Mouse (Mus musculus) heart, postnatal 4 days (tissue): ENCODE results near the gene Vezf1. TPM values are rescaled to one million over a fixed set of nuclear protein-coding genes. Genes with fewer than 3 reads are reported as not detected.
"Not testable (repeated sequence)": the region's sequence is repeated elsewhere in the genome, so short reads cannot be mapped to it uniquely, and the experiment has no call there.

ENCODE experiments used
- DNase-seq: peaks from one replicate; pipeline ENCODE4 v3.0.0; 2021
- total RNA-seq, 2 experiments: library from RNA; stranded (reverse); gene quantifications; 2 replicates each; pipeline ENCODE4 v1.2.3; 2021

Vezf1 gene
- total RNA-seq, result 10 to 100 TPM; 36.7 to 41.3 TPM

DNA sequence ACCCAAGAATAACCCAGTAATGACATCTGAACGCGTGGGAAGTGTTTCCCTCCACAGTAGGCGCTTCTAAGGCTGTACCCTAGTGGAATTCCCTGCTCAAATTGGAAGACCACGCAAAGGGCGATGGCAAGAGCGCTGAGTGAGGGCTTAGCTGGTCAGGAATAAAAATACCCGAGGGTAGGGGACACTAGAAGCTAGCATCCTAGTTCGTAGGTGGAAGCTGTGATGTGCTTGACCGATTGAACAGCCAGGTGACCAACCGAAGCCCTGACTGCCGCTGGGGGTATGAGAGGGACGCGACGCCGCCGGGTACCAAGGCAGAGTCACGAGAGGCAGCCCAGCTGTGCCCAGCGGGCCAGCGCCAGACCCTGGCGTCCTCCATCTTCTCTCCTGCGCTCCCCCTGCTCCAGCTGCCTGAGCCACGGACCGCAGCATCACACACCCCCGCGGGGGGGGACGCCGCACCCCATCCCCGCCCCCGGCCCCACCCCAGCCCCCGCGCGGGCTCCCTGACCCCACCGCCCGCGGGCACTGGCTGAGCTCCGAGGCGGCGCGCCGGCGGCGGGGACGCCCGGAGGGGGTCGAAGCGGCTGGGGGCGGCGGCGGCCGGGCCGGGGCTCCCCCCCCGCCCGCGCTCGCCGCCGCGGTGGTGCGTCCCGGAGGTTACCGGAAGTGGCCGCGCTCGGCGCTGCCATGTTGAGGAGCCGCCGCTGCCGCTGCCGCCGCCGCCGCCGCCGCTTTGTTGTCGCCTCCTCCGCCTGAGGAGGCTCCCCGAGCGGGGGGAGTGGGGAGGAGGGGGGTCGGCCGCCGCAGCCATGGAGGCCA, at the start of gene Vezf1:
Gene Vezf1, plus strand, starts transcription at position 694 of the 825 bp plus-strand sequence.
- DNase-seq, result peak; percentile 84

DNA sequence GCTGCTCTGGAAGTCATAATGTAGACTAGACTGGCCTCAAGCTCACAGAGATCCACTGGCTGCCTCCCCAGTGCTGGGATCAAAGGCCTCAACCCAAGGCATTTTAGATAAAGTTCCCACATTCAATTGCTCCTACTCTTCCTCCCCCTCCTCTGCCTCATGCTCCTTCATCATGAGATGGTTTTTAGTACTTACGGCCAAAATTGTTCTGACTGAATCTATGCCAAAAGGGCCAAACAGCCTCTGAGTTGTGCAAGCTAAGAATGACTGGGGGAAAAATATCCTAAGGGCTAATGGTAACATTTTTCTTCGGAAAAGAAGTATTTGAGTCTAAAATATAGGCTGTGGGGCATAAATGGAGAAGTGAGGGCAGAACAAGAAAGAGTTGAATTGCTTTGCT, 44.1 kb upstream of the Vezf1 start:
- no peak for DNase-seq

DNA sequence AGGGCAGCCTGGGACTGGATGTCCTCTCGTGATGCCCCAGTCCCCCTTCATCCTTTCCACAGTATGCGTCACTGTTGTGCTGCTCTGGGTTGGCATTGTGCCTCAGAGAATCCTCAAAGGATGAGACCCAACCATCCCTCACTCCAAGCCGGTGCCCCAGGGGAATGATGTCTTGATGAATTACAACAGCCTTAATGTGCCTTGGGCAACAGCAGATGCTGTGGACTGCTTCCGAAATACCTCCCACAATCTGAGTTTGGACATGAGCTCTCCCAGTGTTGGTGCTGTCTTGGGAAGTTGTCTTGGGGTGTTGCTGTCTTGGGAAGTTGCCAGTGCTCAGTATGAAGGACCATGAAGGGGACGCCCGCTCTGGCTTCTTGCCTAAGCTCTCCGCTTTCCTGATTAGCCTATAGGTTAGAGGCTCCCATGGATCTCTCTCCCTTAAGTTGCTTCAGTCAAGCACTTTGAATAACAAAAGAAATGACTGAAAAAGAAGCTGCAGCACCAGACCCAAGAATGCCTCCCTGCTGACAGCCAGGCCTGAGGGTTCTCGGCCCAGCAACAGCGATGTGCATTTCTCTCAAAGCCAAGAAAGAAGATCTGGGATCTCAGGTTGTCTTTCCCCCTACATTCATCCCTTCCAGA, 40.6 kb upstream of the Vezf1 start:
- no peak for DNase-seq

DNA sequence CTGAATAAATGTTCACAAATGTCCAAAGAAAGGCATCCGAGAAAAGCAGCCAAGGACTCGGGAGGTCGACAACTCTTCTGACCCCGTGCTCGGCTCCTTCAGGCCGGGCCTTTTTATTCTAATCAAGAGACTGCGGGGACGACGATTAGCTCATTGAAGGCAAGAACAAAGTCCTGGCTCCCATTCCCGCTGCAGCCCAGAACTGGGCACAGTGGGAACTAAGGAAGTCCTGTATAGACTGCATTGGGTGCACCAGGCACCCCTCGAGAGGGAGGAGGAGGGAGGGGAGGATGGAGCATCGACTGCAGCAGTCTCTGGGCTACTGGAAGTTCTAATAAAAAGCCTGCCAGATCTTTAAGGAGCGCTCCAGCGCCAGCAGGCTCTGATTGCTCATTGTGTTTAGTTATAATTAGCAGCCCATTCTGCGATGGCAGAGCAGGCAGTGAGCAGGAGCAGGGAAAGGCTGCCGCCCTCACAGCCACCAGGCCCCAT, 39.8 kb upstream of the Vezf1 start:
- DNase-seq, result no peak

DNA sequence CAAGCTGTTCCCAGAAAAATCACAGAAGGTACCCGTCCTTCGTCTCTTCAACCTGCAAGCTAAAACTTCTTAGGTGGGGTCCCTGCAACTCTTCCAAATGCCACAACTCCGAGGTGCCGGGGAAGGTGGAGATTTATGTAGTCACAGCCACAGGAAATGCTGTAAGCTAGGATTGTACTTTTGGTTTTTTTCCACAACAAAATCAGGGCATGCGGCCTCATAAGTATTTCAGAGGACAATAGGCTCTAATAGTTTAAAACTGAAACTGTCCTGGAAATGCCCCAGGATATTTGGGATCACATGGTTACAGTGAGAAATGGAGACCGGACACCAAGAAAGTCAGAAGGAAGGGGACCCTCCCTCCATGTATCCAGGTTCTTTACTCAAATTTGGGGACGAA, 37.9 kb upstream of the Vezf1 start:
- no peak for DNase-seq

DNA sequence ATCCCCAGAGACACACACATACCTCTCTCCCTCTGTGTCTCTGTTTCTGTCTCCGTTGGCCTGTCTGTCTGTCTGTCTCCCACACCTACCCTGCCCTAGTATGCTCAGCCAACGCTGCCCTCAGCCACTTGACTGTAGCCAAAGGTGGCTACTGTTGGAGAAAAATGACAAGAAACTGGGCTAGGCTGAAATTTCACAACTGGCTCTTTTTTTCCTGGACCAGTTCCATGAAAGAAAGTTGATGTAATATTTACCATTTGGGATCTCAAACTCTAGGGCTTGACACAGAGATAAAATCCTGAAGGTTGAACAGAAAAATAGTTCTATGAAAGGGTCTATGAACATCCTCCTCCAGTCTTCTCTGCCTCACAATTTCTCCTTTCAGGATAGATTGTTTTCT, 37.2 kb upstream of the Vezf1 start:
- no peak for DNase-seq

DNA sequence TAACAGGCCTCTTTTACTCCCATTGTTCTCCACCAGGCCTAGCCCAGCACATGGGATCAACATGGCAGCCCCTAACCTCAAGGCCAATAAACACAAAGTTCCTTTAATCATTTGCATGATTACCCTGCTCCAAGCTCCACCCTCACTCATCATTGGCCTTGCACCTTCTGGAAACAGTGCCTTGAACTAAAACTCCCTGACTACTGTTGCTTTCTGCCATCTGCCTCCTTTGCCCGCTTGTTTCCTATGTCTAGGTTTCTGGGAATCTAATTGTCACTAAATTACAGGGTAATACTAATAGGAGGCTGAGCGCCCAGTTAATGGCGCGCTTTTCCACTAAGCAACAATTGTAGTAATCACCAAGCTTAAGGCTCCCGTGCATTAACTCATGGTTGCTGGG, 36.3 kb upstream of the Vezf1 start:
- DNase-seq, result no peak

DNA sequence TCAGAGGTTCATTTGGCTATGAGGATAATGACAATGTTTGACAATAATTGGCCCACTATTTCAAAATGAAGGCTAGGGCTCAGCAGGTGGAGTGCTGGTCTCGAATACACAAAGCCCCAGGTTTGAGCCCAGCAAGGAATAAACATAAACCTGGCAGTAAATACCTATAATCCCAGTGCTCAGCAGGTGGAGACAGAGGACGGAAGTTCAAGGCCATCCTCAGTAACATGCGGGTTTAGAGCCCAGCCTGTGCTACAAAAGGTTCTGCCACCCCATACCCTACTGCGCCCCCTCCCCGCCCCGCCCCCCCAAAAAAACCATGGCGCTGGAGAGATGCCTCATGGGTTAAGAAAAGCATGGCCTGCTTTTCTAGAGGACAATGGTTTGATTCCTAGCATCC, 32.1 kb upstream of the Vezf1 start:
- DNase-seq, result no peak

DNA sequence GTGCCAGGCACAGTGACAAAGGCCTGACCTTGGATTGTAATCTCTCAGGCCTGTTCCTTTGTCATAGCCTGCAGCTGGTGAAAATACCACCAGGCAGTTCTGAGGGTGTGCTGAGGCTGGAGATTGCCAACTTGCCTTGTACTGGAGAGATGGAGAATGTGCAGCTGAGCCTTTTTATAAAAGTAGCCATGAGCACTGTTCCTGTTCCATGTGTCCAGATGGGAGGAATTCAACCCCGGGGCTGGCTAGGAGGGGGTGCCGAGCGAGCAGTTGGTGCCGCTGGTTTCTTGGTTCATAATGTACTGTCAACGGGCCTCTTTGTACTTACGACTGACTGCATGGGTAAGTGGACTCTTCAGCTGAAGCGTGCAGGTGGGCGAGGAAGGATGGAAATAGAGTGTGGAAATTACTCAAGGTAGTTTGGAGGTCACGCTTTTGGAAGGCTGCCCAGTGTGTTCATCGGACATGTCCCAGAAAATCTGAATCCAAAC, 31.3 kb upstream of the Vezf1 start:
- peak; percentile 19 for DNase-seq

DNA sequence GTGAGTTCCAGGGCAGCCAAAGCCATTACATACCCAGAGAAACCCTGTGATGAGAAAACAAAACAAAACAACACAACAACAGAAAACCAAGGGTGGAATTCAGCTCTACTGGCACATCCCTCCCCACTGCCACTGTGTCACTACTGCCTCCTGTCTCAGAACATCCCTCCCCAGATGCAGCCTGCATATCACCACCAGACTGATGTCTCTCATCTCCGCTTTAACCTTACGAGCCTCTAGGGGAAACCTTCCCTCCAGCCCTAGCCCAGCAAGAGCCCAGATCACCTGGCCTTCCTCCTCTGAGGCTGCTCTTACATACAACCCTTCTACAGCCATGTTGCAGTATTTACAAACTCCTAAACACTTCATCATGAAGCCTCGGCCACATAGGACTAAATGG, 30.7 kb upstream of the Vezf1 start:
- no peak for DNase-seq

DNA sequence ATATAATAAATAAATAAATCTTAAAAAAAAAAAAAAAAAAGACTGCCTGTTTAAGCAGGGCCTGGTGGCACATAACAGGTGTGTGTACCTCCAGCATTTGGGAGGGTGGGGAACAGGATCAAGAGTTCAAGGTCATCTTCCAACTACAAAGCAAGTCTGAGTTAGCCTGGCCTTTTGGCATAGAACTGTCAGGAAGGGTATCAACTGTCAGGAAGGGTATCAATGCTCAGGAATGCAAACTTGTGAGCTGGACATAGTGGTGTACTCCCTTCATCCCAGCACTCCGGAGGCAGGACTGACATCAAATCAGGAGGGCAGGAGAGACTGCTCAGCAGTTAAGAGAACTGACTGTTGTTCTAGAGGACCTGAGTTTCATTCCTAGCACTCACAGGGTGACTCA, 29.0 kb upstream of the Vezf1 start:
- no peak for DNase-seq

DNA sequence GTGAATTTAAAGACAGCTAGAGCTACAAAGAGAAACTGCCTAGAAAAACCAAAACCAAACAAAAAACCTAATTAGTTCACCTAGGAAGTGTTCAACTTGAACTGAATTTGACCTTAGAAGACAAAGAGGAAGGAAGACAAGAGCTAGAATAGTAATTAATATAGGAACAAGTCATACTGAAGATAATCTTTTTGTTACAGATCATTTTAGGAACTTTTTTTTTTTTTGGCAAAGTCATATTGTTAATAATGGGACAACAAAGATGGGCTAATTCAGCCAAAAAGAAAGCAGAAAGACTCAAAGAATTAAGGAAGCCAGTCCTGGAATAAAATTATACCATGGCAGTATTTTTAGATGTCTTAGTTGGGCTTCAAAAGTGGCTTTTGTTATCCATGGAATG, 23.8 kb upstream of the Vezf1 start:
- no peak for DNase-seq

DNA sequence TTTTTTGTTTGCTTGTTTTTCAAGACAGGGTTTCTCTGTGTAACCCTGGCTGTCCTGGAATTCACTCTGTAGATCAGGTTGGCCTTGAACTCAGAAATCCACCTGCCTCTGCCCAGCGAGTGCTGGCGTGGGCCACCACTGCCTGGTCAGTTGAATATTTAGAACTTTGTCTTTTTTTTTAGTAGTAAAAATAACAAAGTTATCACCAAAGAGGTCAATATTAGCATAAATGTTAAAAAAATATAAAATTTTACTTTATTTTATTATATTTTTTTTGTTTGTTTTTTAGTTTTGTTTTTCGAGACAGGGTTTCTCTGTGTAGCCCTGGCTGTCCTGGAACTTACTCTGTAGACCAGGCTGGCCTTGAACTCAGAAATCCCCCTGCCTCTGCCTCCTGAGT, 22.9 kb upstream of the Vezf1 start:
- not testable (repeated sequence) for DNase-seq

DNA sequence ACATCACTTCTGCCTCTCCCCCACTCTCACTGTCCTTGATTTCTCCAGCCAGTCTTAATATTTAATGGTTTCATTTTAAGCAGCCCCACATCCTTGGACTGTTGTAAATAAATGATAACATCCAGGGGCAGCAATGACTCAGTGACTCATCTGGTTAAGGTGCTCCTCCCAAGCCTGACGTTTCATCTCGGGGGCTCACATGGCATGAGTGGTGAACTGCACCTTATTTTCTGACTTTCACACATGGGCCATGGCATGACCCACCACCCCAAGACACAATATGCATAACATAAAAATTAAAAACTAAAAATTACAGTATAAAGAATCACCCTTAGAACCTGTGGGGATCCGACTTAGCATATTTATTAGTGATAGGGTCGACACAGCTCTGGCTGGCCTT, 22.2 kb upstream of the Vezf1 start:
- no peak for DNase-seq

DNA sequence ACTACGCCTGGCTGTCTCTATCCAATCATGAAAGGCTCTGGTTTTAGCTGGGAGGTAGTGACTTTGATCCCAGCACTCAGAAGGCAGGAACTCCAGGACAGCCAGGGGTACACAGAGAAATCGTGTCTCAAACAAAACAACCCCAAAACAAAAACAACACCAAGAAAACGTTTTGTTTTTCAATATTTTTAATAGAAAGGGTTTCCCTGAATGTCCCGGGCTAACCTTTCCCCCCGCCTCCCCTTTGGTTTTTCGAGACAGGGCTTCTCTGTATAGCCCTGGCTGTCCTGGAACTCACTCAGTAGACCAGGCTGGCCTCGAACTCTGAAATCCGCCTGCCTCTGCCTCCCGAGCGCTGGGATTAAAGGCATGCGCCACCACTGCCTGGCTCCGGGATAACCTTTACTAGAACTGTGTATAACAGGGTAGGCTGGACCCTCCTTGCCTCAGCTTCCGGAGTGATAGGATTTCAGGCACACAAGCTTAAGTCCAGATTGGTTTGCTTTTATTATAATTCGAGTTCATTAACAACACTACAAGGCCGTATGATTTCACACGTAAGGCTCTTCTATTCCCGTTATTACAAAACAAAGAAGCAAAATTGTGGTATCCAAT, 21.6 kb upstream of the Vezf1 start:
- DNase-seq, result peak; percentile 26

DNA sequence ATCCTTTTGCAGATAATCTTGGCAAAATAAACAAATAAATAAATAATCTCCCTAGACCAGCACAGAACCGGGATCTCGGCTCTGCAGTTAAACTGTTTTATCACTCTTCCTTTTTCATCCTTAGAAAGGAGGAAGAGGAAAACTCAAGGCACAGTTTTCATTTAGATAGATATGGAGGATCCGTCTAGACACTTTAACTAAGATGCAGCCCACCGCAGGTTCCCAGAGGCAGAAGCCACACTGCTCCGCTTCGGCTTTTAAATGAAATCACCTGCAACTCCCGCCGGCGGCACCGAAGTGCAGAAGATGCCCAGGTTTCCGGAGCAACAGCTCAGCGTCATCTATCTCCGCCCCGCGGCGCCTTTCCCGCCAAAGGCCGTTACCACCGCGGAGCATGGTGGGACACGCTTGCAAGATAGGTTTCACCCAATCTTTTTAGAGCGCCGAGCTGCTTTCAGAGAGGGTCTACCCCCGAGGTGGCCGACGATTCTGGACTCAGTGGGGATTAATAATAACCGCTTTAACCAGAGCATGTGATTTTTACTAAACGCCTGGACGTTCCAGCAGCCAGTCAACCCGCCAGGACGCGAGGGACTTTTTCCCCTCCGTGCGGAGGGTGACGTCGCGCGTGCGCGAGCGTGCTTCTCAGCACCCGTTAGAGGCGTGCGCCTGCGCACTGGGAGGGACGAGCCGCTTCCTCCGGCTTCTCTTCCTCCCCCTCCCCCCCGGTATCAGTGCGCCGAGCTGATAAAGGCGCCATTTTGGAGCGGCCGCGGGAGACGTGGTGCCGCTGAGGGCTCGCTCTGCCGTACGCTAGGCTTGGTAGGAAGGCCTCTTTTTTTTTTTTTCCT, 20.9 kb upstream of the Vezf1 start, which contains the start of gene Srsf1:
Gene Srsf1, plus strand, starts transcription at position 430 of the 851 bp plus-strand sequence.
- DNase-seq, result peak; percentile 98

DNA sequence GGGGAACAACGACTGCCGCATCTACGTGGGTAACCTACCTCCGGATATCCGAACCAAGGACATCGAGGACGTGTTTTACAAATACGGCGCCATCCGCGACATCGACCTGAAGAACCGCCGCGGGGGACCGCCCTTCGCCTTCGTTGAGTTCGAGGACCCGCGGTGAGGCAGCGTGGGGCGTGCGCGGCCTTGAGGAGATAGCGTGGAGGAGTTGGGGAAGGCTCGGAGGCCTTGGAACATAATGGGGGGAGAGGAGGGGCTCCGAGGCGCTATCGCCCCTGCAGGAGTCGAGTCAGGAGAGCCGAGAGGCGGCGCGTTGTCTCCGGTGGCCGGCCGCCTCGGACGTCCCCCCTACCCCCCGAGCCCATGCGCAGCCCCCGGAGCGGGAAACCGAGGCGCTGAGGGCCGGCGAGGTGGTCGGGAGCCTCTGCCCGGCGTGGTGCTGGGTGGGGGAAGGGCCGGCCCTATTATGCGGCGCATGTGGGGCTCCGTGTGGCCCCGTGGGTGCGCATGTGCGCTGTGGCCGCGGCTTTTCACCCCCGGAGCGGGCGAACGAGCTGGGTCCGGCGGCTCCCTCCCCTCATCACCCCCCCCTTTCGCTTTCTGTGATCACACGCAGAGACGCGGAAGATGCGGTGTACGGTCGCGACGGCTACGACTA, 20.1 kb upstream of the Vezf1 start:
- peak; percentile 79 for DNase-seq

DNA sequence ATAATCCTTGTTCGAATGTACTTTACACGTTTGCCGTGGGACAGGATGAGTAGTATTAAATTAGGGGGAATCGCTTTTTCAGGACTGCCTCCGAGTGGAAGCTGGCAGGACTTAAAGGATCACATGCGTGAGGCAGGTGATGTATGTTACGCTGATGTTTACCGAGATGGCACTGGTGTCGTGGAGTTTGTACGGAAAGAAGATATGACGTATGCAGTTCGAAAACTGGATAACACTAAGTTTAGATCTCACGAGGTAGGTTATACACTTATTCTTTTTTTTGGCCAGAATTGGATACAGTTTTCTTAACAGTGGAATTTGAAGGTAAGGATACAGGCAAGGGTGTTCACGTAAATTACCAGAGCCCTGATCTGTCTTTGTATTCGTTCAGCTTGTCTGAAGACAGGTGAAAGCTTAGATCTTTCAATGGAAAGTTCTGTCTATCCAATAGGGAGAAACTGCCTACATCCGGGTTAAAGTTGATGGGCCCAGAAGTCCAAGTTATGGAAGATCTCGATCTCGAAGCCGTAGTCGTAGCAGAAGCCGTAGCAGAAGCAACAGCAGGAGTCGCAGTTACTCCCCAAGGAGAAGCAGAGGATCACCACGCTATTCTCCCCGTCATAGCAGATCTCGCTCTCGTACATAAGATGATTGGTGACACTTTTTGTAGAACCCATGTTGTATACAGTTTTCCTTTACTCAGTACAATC, 19.0 kb upstream of the Vezf1 start:
- no peak for DNase-seq

DNA sequence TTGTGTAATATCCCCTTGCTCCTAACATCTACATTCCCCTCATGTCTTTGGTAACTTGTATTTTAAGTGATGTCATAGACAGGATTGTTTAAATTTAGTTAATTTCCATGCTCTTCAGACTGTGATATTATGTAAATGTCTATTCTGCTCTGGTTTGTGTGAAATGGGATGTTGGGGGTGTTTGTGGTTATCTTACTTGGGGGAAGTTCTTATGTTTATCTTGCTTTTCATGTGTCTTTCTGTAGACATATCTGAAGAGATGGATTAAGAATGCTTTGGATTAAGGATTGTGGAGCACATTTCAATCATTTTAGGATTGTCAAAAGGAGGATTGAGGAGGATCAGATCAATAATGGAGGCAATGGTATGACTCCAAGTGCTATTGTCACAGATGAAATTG, 18.3 kb upstream of the Vezf1 start:
- no peak for DNase-seq

DNA sequence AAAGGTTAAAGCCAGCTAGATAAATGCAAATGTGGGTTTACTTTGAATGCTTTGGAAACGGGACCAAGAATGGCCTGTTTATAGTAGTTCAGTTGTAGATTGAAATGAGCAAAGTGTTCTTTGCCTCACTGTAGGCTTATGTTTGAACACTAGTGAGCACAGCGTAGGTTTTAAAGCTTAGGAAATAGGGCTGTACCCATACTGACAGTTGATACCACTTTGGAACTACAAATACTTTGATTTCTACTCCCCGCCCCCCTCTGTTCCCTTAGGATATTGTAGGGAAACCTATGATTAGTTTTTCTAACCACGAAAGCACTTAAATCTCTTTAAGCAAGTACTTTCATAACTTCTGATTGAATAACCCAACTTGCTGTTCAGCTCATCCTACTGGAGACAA, 15.4 kb upstream of the Vezf1 start:
- DNase-seq, result no peak

DNA sequence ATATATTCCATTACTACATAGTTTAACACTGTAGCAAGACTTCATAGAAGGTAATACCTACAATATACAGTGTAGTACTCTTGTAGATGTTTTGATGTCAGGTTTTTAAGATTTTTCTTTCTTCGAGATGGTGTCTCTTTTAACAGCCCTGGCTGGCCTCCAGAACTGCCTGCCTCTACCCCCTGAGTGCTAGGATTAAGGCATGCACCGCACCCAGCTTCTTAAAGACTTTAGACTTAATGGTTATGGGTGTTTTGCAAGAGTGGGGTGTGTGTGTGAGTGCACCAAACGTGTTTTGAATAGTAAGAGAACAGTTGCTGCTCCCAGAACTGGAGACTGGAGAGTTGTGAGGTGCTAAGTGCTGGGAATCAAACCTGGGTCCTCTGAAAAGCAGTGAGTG, 14.3 kb upstream of the Vezf1 start:
- DNase-seq, result no peak
